Mouse (Mus musculus) heart, embryonic 12.5 days (tissue): ENCODE measurements around the gene Lgi4. TPM values are rescaled to one million over a fixed set of nuclear protein-coding genes. Genes with fewer than 3 reads are reported as not detected.

Source experiments
- ATAC-seq: fragments of 200-750 bp; cut with Nextera tagmentation; 2 replicates; pipeline ENCODE4 v1.8.0; 2017; ENCODE audit warnings: moderate TSS enrichment, moderate library complexity; ENCODE audit not compliant: insufficient number of reproducible peaks, low FRiP score
- H3K27ac ChIP-seq: fragments of 300-500 bp; sonication (generic); 2 replicates; pipeline ENCODE4 v1.5.1; 2016; ENCODE audit warnings: mild to moderate bottlenecking, moderate library complexity; ENCODE audit not compliant: poor library complexity, severe bottlenecking
- H3K27me3 ChIP-seq: fragments of 300-500 bp; sonication (generic); replicated peaks from 2 replicates; pipeline ENCODE4 v1.6.1; 2016; ENCODE audit warnings: mild to moderate bottlenecking, moderate library complexity
- H3K36me3 ChIP-seq: fragments of 300-500 bp; sonication (generic); 2 replicates; pipeline ENCODE4 v1.6.1; 2016; ENCODE audit warnings: mild to moderate bottlenecking, moderate library complexity
- H3K4me1 ChIP-seq: fragments of 300-500 bp; sonication (generic); replicated peaks from 2 replicates; pipeline ENCODE4 v1.6.1; 2016; ENCODE audit warnings: mild to moderate bottlenecking
- H3K4me2 ChIP-seq: fragments of 300-500 bp; sonication (generic); 2 replicates; pipeline ENCODE4 v1.6.1; 2016; ENCODE audit warnings: mild to moderate bottlenecking, moderate library complexity
- H3K4me3 ChIP-seq: fragments of 300-500 bp; sonication (generic); 2 replicates; pipeline ENCODE4 v1.5.1; 2016; ENCODE audit warnings: mild to moderate bottlenecking
- H3K9ac ChIP-seq: fragments of 300-500 bp; sonication (generic); 2 replicates; pipeline ENCODE4 v1.6.1; 2016; ENCODE audit warnings: mild to moderate bottlenecking, moderate library complexity
- H3K9me3 ChIP-seq: fragments of 300-500 bp; sonication (generic); replicated peaks from 2 replicates; pipeline ENCODE4 v1.6.1; 2016; ENCODE audit warnings: mild to moderate bottlenecking, moderate library complexity
- WGBS: fragments of 180-500 bp; shearing (Covaris S2); methylation state at CpG from one replicate; pipeline ENCODE4 v1.1.7; 2016; 5-methylcytosine and 5-hydroxymethylcytosine counted together
- polyA plus RNA-seq: library from polyadenylated mRNA; unstranded; fragments of >200 nt; fragmentation: Nextera tagmentation; extraction: Ambion mirVana; gene quantifications from 2 replicates; pipeline ENCODE4 v1.2.1, GENCODE M21; 2016

Gene Lgi4
- polyA plus RNA-seq, 1 experiment from 2014 or later: 0.14 TPM

GRCm38 (mm10) chr7:31059919-31060620 lies 928 bp downstream of the Lgi4 start:
- WGBS: 69% methylated on average over 11 of the region's 11 CpGs
- Histone ChIP-seq H3K9ac (no peak overlapping the region), H3K27ac (no peak overlapping the region), H3K9me3 (no peaks in the 10 kb centered on the region), H3K36me3 (no peaks in the 10 kb centered on the region), H3K27me3 (no peaks in the 10 kb centered on the region), H3K4me3 (no peak overlapping the region), H3K4me1 (peaks cover 15% of the 10 kb centered on the region), H3K4me2 (no peak overlapping the region)
- ATAC-seq: no peak

- 84% methylated on average over 7 of the region's 7 CpGs for WGBS
- no peak overlapping the region for H3K4me2 ChIP-seq
- no peak overlapping the region for H3K4me3 ChIP-seq
- H3K27ac ChIP-seq: no peak overlapping the region
- no peaks in the 10 kb centered on the region for H3K27me3 ChIP-seq
- ATAC-seq: no peak
- H3K9me3 ChIP-seq: no peaks in the 10 kb centered on the region
- peaks cover 9% of the 10 kb centered on the region for H3K4me1 ChIP-seq
- H3K9ac ChIP-seq: no peak overlapping the region
- H3K36me3 ChIP-seq: no peaks in the 10 kb centered on the region
These were observed 1.5 kb downstream of the Lgi4 start for GRCm38 (mm10) chr7:31060621-31061010.

GRCm38 (mm10) chr7:31063074-31063560 lies 4.0 kb downstream of the Lgi4 start:
- ATAC-seq: no peak
- no peak overlapping the region for H3K27ac ChIP-seq
- 77% methylated on average over 12 of the region's 12 CpGs for WGBS

DNA sequence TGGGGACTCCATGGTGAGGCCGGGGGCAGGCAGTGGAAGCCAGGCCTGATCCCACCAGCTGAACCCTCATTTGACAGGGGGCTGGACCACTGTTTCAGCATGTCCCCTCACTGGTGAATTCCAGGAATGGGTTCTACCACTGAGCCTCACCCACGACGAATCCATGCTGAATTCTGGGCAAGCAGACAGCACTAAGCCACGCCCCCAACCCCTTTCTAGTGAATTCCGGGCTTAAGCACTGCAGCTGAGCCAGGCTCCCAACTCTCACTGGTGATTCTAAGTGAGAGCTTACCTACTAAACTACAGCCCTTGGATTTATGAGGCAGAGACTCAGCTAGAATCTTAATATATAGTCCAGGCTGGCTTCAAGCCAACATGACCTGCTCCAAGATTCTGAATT lies 8.7 kb downstream of the Lgi4 start:
- no peak overlapping the region for H3K27ac ChIP-seq
- WGBS: 41% methylated on average over 5 of the region's 5 CpGs
- peaks cover 11% of the 10 kb centered on the region for H3K4me1 ChIP-seq
- H3K4me3 ChIP-seq: no peak overlapping the region
- no peaks in the 10 kb centered on the region for H3K9me3 ChIP-seq
- H3K36me3 ChIP-seq: no peaks in the 10 kb centered on the region
- no peak for ATAC-seq
- no peak overlapping the region for H3K4me2 ChIP-seq
- H3K27me3 ChIP-seq: 0 out of 2 replicates have a peak, but pooled peaks cover 7% of the 10 kb centered on the region
- H3K9ac ChIP-seq: no peak overlapping the region

More at GRCm38 (mm10) chr7:31063074-31063560, 4.0 kb downstream of the Lgi4 start:
- Histone ChIP-seq H3K9me3 (no peaks in the 10 kb centered on the region), H3K36me3 (no peaks in the 10 kb centered on the region), H3K27me3 (0 out of 2 replicates have a peak, but pooled peaks cover 7% of the 10 kb centered on the region), H3K9ac (no peak overlapping the region), H3K4me2 (no peak overlapping the region), H3K4me3 (no peak overlapping the region), H3K4me1 (peaks cover 10% of the 10 kb centered on the region; the same call in 1 of the 2 replicates)

GRCm38 (mm10) chr7:31069491-31069890 lies 10.3 kb downstream of the Lgi4 start:
- H3K36me3 ChIP-seq: no peaks in the 10 kb centered on the region
- no peak overlapping the region for H3K4me2 ChIP-seq
- 0 out of 2 replicates have a peak, but pooled peaks cover 7% of the 10 kb centered on the region for H3K27me3 ChIP-seq
- peaks cover 11% of the 10 kb centered on the region for H3K4me1 ChIP-seq
- ATAC-seq: no peak
- no peak overlapping the region for H3K9ac ChIP-seq
- no peaks in the 10 kb centered on the region for H3K9me3 ChIP-seq
- no peak overlapping the region for H3K4me3 ChIP-seq
- 86% methylated on average over 14 of the region's 14 CpGs for WGBS
- no peak overlapping the region for H3K27ac ChIP-seq

GRCm38 (mm10) chr7:31070324-31070723 lies 11.2 kb downstream of the Lgi4 start:
- Histone ChIP-seq H3K36me3 (no peaks in the 10 kb centered on the region), H3K9me3 (no peaks in the 10 kb centered on the region), H3K27me3 (0 out of 2 replicates have a peak, but pooled peaks cover 7% of the 10 kb centered on the region), H3K4me3 (no peak overlapping the region), H3K27ac (no peak overlapping the region), H3K9ac (0 out of 2 replicates have a peak overlapping the region, but pooled peaks have one; percentile 6), H3K4me2 (no peak overlapping the region), H3K4me1 (peaks cover 11% of the 10 kb centered on the region)
- WGBS: 71% methylated on average over 6 of the region's 6 CpGs
- ATAC-seq: no peak

DNA sequence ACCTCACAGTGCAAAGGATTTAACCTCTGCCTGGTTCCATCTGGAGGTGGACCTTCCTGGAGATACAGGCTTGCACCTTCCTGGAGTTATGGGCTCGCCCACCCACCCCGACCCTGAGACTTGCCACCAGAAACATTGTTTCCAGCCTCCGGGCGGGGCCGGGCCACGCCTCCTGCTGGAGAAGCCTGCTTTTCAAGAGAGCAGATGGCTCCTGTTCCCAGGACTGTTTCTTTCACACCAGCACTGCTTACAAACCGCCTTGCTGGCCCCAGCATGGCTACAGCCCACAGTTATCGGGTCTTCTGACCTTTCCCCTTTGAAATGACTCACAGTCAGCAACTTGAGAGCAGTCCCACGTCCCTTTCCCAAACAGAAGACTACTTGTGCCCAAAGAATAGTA lies 13.2 kb downstream of the Lgi4 start:
- peaks cover 11% of the 10 kb centered on the region for H3K4me1 ChIP-seq
- no peak overlapping the region for H3K9ac ChIP-seq
- H3K9me3 ChIP-seq: no peaks in the 10 kb centered on the region
- no peaks in the 10 kb centered on the region for H3K36me3 ChIP-seq
- WGBS: 54% methylated on average over 9 of the region's 9 CpGs
- no peak overlapping the region for H3K27ac ChIP-seq
- 0 out of 2 replicates have a peak, but pooled peaks cover 3% of the 10 kb centered on the region for H3K27me3 ChIP-seq
- ATAC-seq: no peak
- no peak overlapping the region for H3K4me2 ChIP-seq
- H3K4me3 ChIP-seq: no peak overlapping the region

DNA sequence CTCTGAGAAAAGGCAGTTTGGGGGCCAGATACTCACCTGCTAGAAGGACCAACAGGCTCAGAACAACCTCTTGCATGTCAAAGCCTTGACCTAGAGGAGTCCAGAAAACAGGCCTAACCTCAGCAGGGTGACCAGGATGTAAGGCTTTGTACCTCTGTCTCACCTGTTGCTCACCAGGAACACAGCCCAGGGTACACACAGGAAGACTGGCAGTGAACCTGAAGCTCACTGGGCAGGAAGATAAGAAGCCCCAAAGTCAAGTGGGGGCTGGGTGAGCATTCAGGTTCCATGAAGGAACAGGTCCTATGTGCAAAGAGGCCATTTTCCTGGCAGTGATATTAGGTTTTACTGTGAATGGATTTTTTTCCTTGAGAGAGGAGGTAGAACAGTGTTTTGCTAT lies 14.4 kb downstream of the Lgi4 start:
- no peaks in the 10 kb centered on the region for H3K36me3 ChIP-seq
- ATAC-seq: no peak
- no peaks in the 10 kb centered on the region for H3K27me3 ChIP-seq
- H3K9ac ChIP-seq: no peak overlapping the region
- H3K4me2 ChIP-seq: no peak overlapping the region
- H3K9me3 ChIP-seq: no peaks in the 10 kb centered on the region
- peaks cover 5% of the 10 kb centered on the region; the same call in 1 of the 2 replicates for H3K4me1 ChIP-seq
- H3K27ac ChIP-seq: no peak overlapping the region
- no peak overlapping the region for H3K4me3 ChIP-seq

GRCm38 (mm10) chr7:31074061-31074712 lies 15.0 kb downstream of the Lgi4 start:
- H3K27ac ChIP-seq: no peak overlapping the region
- 67% methylated on average over 7 of the region's 7 CpGs for WGBS
- no peaks in the 10 kb centered on the region for H3K9me3 ChIP-seq
- no peak overlapping the region for H3K4me3 ChIP-seq
- no peaks in the 10 kb centered on the region for H3K27me3 ChIP-seq
- no peak for ATAC-seq
- H3K36me3 ChIP-seq: no peaks in the 10 kb centered on the region
- no peak overlapping the region for H3K4me2 ChIP-seq
- H3K4me1 ChIP-seq: peaks cover 5% of the 10 kb centered on the region; the same call in 1 of the 2 replicates
- no peak overlapping the region for H3K9ac ChIP-seq

GRCm38 (mm10) chr7:31074713-31075069 lies 15.5 kb downstream of the Lgi4 start:
- H3K4me1 ChIP-seq: peaks cover 5% of the 10 kb centered on the region; the same call in 1 of the 2 replicates
- no peak overlapping the region for H3K9ac ChIP-seq
- no peak for ATAC-seq
- H3K4me3 ChIP-seq: no peak overlapping the region
- no peaks in the 10 kb centered on the region for H3K27me3 ChIP-seq
- WGBS: 78% methylated on average over 5 of the region's 5 CpGs
- no peak overlapping the region for H3K27ac ChIP-seq
- no peaks in the 10 kb centered on the region for H3K36me3 ChIP-seq
- H3K9me3 ChIP-seq: no peaks in the 10 kb centered on the region
- H3K4me2 ChIP-seq: no peak overlapping the region

DNA sequence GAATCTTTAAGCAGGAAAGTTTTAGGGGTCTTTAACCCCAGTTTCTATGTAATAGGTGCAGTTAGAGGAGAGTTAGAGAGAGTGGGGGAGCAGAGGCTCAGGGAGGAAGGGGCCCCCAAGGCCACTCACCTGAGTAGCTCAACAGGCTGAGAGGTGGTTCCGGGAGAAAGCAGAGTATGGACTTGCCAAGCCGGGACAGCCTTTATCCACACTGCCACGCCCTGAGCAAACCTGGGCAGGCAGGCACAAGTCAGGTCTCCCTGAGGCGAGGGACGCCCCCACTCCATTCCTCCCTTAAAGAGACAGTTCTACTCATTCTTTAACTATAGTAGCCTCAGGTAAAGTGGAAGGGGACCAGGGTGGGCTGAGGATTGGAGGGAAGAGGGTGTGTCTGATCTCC lies 17.4 kb downstream of the Lgi4 start, which contains the start of gene Fxyd3:
Fxyd3 (minus strand) TSS at position 213 of the 400 bp plus-strand sequence.
- WGBS: 56% methylated on average over 5 of the region's 5 CpGs
- H3K36me3 ChIP-seq: no peaks in the 10 kb centered on the region
- peaks cover 4% of the 10 kb centered on the region for H3K9me3 ChIP-seq
- no peaks in the 10 kb centered on the region for H3K27me3 ChIP-seq
- ATAC-seq: no peak
- H3K4me3 ChIP-seq: no peak within 1 kb of the TSS
- H3K9ac ChIP-seq: no peak within 1 kb of the TSS
- H3K4me1 ChIP-seq: no peaks in the 10 kb centered on the region
- no peak within 1 kb of the TSS for H3K27ac ChIP-seq
- H3K4me2 ChIP-seq: no peak within 1 kb of the TSS
